Mouse (Mus musculus) ES-Bruce4 (cell line): ENCODE results near the gene Il9r.

ENCODE experiments used
- CTCF ChIP-seq: IDR thresholded peaks from one replicate; pipeline ENCODE4 v1.8.1; 2011; ENCODE audit warnings: low read depth, low read length
- POLR2A ChIP-seq: IDR thresholded peaks from one replicate; pipeline ENCODE4 v1.8.1; 2011; ENCODE audit warnings: low read length; ENCODE audit not compliant: insufficient read depth

- TF ChIP-seq CTCF (no peak), POLR2A (no peak)
These were observed 36.1 kb upstream of the Il9r start for GRCm38 (mm10) chr11:32236132-32236531.
